9 mouse cellular contexts compared by ENCODE assay signal in the genomic region with DNA sequence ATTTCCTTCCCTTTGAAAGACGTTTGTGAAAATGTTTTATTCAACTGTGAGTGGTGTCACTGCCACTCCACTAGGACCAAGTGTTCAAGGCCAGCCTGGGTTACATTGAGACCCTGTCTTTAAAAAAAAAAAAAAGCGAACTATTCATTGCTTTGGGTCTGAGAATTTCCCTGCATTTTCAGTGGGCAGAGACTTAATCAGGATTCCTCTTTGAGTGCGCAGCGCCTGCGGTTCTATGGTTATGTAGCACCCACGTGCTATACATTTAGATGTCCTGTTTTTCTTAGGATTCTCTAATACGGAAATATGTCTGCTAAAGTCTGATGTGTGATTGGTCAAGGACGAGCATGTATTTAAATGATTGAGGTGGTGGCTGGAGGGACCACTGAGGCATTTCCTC. TPM values are rescaled to one million over a fixed set of nuclear protein-coding genes. Genes with fewer than 3 reads are reported as not detected.
A peak's percentile ranks its signal among the peaks of the same experiment; 100 is the strongest.
DNase-seq lines count a peak whose midpoint lies in the region; ATAC-seq and TF ChIP-seq lines count a peak whose summit lies in the region.
"Had no signal": no experiment of that assay in that cellular context is flagged by ENCODE, and none has a peak within 500 bp of the region (broad histone marks: within the 10 kb centered on the region; RNA-seq: fewer than 3 reads in every experiment).

No protein-coding gene starts in this region.

- no peaks in the 10 kb centered on the region for H3K9me3 ChIP-seq in lung, embryonic 15.5 days
- no peaks in the 10 kb centered on the region for H3K9me3 ChIP-seq in limb, embryonic 13.5 days
- H3K9me3 ChIP-seq in stomach, embryonic 14.5 days (ENCODE audit: control insufficient read depth, low read depth, low read length): no peaks in the 10 kb centered on the region

- WGBS in cerebellum, adult 2 months: 18% methylated on average over 8 of the region's 8 CpGs
- 42% methylated on average over 8 of the region's 8 CpGs for WGBS in lung, embryonic 15.5 days
- 62% methylated on average over 8 of the region's 8 CpGs for WGBS in limb, embryonic 13.5 days
- WGBS in stomach, embryonic 14.5 days: 51% methylated on average over 8 of the region's 8 CpGs

- peaks cover 22% of the 10 kb centered on the region for H3K36me3 ChIP-seq in lung, embryonic 15.5 days
- peaks cover 36% of the 10 kb centered on the region for H3K36me3 ChIP-seq in limb, embryonic 13.5 days
- H3K36me3 ChIP-seq in stomach, embryonic 14.5 days (ENCODE audit: control insufficient read depth, insufficient read depth, low read length): peaks cover 20% of the 10 kb centered on the region

- H3K27me3 ChIP-seq in cerebellum, adult 2 months (ENCODE audit: control insufficient read depth, insufficient read depth, low read length): no peaks in the 10 kb centered on the region
- H3K27me3 ChIP-seq in lung, embryonic 15.5 days: no peaks in the 10 kb centered on the region
- no peaks in the 10 kb centered on the region for H3K27me3 ChIP-seq in limb, embryonic 13.5 days
- H3K27me3 ChIP-seq in stomach, embryonic 14.5 days (ENCODE audit: control insufficient read depth, insufficient read depth, low read length): no peaks in the 10 kb centered on the region

- no peak for TF ChIP-seq CTCF in cerebellum, adult 2 months (IDR thresholded peaks at IDR 0.05; ENCODE audit: borderline replicate concordance, insufficient read depth, low read depth, low read length)

- no peak overlapping the region for H3K27ac ChIP-seq in cerebellum, adult 2 months (ENCODE audit: insufficient read depth, low read length)
- no peak overlapping the region for H3K27ac ChIP-seq in lung, embryonic 15.5 days
- H3K27ac ChIP-seq in limb, embryonic 13.5 days: no peak overlapping the region
- H3K27ac ChIP-seq in stomach, embryonic 14.5 days (ENCODE audit: low read length): no peak overlapping the region

- peak overlapping the region; percentile 5; the same call in 1 of the 2 replicates for H3K9ac ChIP-seq in lung, embryonic 15.5 days
- H3K9ac ChIP-seq in limb, embryonic 13.5 days: peak overlapping the region; percentile 93
- peak overlapping the region; percentile 74; the same call in 1 of the 2 replicates for H3K9ac ChIP-seq in stomach, embryonic 14.5 days (replicated peaks; ENCODE audit: low read depth, low read length)

- H3K4me3 ChIP-seq in cerebellum, adult 2 months (replicated peaks; ENCODE audit: insufficient read depth, low read depth, low read length): peak overlapping the region; percentile 75
- peak overlapping the region; percentile 75 for H3K4me3 ChIP-seq in lung, embryonic 15.5 days
- peak overlapping the region; percentile 85 for H3K4me3 ChIP-seq in limb, embryonic 13.5 days
- H3K4me3 ChIP-seq in stomach, embryonic 14.5 days (ENCODE audit: low read depth, low read length): peak overlapping the region; percentile 75

- no peak for ATAC-seq in lung, embryonic 15.5 days (ENCODE audit: borderline replicate concordance, extremely low read depth, low FRiP score, low TSS enrichment)
- no peak for ATAC-seq in limb, embryonic 13.5 days (ENCODE audit: low FRiP score, low read depth)
- ATAC-seq in stomach, embryonic 14.5 days (ENCODE audit: insufficient number of reproducible peaks, insufficient read depth, low FRiP score, low read depth): no peak

- intact Hi-C loops in left cerebral cortex, postnatal 10 days (cut with DNase I): no loop called here

- no peak for TF ChIP-seq POLR2A in cerebellum, adult 2 months (IDR thresholded peaks at IDR 0.05; ENCODE audit: borderline replicate concordance, insufficient read depth, low read length)

- H3K4me2 ChIP-seq in lung, embryonic 15.5 days: peak overlapping the region; percentile 83
- peak overlapping the region; percentile 76 for H3K4me2 ChIP-seq in limb, embryonic 13.5 days (replicated peaks)
- peak overlapping the region; percentile 71 for H3K4me2 ChIP-seq in stomach, embryonic 14.5 days (replicated peaks; ENCODE audit: low read depth, low read length)

- peaks cover 2% of the 10 kb centered on the region for H3K4me1 ChIP-seq in cerebellum, adult 2 months (ENCODE audit: control insufficient read depth, insufficient read depth, low read length)
- H3K4me1 ChIP-seq in lung, embryonic 15.5 days: peaks cover 11% of the 10 kb centered on the region
- peaks cover 14% of the 10 kb centered on the region for H3K4me1 ChIP-seq in limb, embryonic 13.5 days
- H3K4me1 ChIP-seq in stomach, embryonic 14.5 days (ENCODE audit: control insufficient read depth, insufficient read depth, low read length): peaks cover 8% of the 10 kb centered on the region

- DNase-seq in cerebellum, adult 2 months: no peak
- no peak for DNase-seq in cerebellum, postnatal 14 days
- no peak for DNase-seq in lung, postnatal 25 days (ENCODE audit: low spot score)
- DNase-seq in right cerebral cortex, postnatal 14 days: no peak
- DNase-seq in left cerebral cortex, postnatal 10 days (ENCODE audit: extremely low spot score in 1 of 2, low spot score in 2 of 2): no peak
- DNase-seq: lung, postnatal 36 days had no signal

RNA-seq across cellular contexts. Expression of gene Zfp30, which starts 1.2 kb away (rescaled TPM):
- polyA plus RNA-seq in cerebellum, adult 2 months (2012; rRNA removed): 9.8 and 10.4 TPM in 2 replicates
- polyA plus RNA-seq in lung, embryonic 15.5 days (2015; fragmentation: Nextera tagmentation; extraction: Ambion mirVana): 5.7 and 6.1 TPM in 2 replicates
- polyA plus RNA-seq in limb, embryonic 13.5 days (2015; fragmentation: Nextera tagmentation; extraction: Ambion mirVana): 11.9 and 12.3 TPM in 2 replicates
- polyA plus RNA-seq in stomach, embryonic 14.5 days (2014; fragmentation: Nextera tagmentation; extraction: Ambion mirVana): 8.6 and 10.2 TPM in 2 replicates
- 10 to 100 TPM; 10.4 to 10.8 TPM for total RNA-seq in left cerebral cortex, postnatal 10 days (2021)

RNA-seq across cellular contexts. Expression of gene Zfp84, which starts 16.7 kb away (rescaled TPM):
- polyA plus RNA-seq in cerebellum, adult 2 months (2012; rRNA removed): 11.1 and 12.3 TPM in 2 replicates
- 12.1 and 12.9 TPM in 2 replicates for polyA plus RNA-seq in lung, embryonic 15.5 days (2015; fragmentation: Nextera tagmentation; extraction: Ambion mirVana)
- 13.3 and 14.7 TPM in 2 replicates for polyA plus RNA-seq in limb, embryonic 13.5 days (2015; fragmentation: Nextera tagmentation; extraction: Ambion mirVana)
- polyA plus RNA-seq in stomach, embryonic 14.5 days (2014; fragmentation: Nextera tagmentation; extraction: Ambion mirVana): 13.9 and 16.3 TPM in 2 replicates
- total RNA-seq in left cerebral cortex, postnatal 10 days (2021): 10 to 100 TPM; 15.0 to 16.6 TPM

RNA-seq across cellular contexts. Expression of gene Zfp790, which starts 30.9 kb away (rescaled TPM):
- polyA plus RNA-seq in cerebellum, adult 2 months (2012; rRNA removed): 10.7 and 11.1 TPM in 2 replicates
- polyA plus RNA-seq in lung, embryonic 15.5 days (2015; fragmentation: Nextera tagmentation; extraction: Ambion mirVana): 13.7 and 15.3 TPM in 2 replicates
- 16.1 and 17.3 TPM in 2 replicates for polyA plus RNA-seq in limb, embryonic 13.5 days (2015; fragmentation: Nextera tagmentation; extraction: Ambion mirVana)
- polyA plus RNA-seq in stomach, embryonic 14.5 days (2014; fragmentation: Nextera tagmentation; extraction: Ambion mirVana): 13.5 and 16.6 TPM in 2 replicates
- total RNA-seq in left cerebral cortex, postnatal 10 days (2021): 10 to 100 TPM; 20.1 to 22.2 TPM

RNA-seq across cellular contexts. Expression of gene Catsperg2, which starts 58.2 kb away (rescaled TPM):
- not detected in 2 replicates for polyA plus RNA-seq in cerebellum, adult 2 months (2012; rRNA removed)
- polyA plus RNA-seq in lung, embryonic 15.5 days (2015; fragmentation: Nextera tagmentation; extraction: Ambion mirVana): 0.13 and 0.19 TPM in 2 replicates
- polyA plus RNA-seq in limb, embryonic 13.5 days (2015; fragmentation: Nextera tagmentation; extraction: Ambion mirVana): not detected in 2 replicates
- polyA plus RNA-seq in stomach, embryonic 14.5 days (2014; fragmentation: Nextera tagmentation; extraction: Ambion mirVana): not detected in 2 replicates
- total RNA-seq in left cerebral cortex, postnatal 10 days (2021): under 1 TPM; 0.15 to 0.36 TPM

Comparison
In these comparisons a context has a peak if more than half of its experiments do, and no peak if none do; other contexts are left out.
1. H3K9ac ChIP-seq: peak in every context shown above with its lines; median percentile 93 in limb, embryonic 13.5 days; 74 in stomach, embryonic 14.5 days; 5 in lung, embryonic 15.5 days.